Mouse (Mus musculus) MEL (cell line): Measurements from ENCODE around the gene Hp.

ENCODE experiments used
- BHLHE40 ChIP-seq: IDR thresholded peaks from 2 replicates; pipeline ENCODE4 v1.6.1; 2012; ENCODE audit warnings: low read depth, mild to moderate bottlenecking, inconsistent platforms, low read length, improper control_type of control experiment, borderline replicate concordance
- CTCF ChIP-seq, 3 experiments: IDR thresholded peaks in 2 of 3; conservative IDR thresholded peaks in 1 of 3; 2 replicates each; pipeline ENCODE4 v1.5.1; 2011 to 2012; ENCODE audit warnings: low read length in 3 of 3, low read depth in 2 of 3, mild to moderate bottlenecking in 2 of 3, improper control_type of control experiment in 1 of 3, inconsistent platforms in 1 of 3, mixed read lengths in 1 of 3, moderate library complexity in 1 of 3; ENCODE audit not compliant: control insufficient read depth in 1 of 3, insufficient read depth in 1 of 3, poor library complexity in 1 of 3, severe bottlenecking in 1 of 3
- E2F4 ChIP-seq: IDR thresholded peaks from 2 replicates; pipeline ENCODE4 v1.6.1; 2011; ENCODE audit warnings: low read depth, low read length, improper control_type of control experiment, borderline replicate concordance
- EP300 ChIP-seq, 2 experiments: IDR thresholded peaks; 2 replicates each; pipeline ENCODE4 v1.6.1; 2011; ENCODE audit warnings: improper control_type of control experiment in 2 of 2, low read length in 2 of 2, low read depth in 1 of 2, mild to moderate bottlenecking in 1 of 2
- ETS1 ChIP-seq: IDR thresholded peaks from 2 replicates; pipeline ENCODE4 v1.6.1; 2012; ENCODE audit warnings: low read depth, mild to moderate bottlenecking, inconsistent platforms, low read length, improper control_type of control experiment, moderate library complexity
- POLR2AphosphoS5 ChIP-seq: IDR thresholded peaks from 2 replicates; pipeline ENCODE4 v1.6.1; 2012; ENCODE audit warnings: low read depth, borderline replicate concordance, mild to moderate bottlenecking, inconsistent platforms, low read length, moderate library complexity, mixed read lengths
- TAL1 ChIP-seq: IDR thresholded peaks from 2 replicates; pipeline ENCODE4 v1.6.1; 2012; ENCODE audit warnings: mild to moderate bottlenecking, inconsistent platforms, low read length, moderate library complexity, mixed read lengths
- TCF12 ChIP-seq: IDR thresholded peaks from 2 replicates; pipeline ENCODE4 v1.6.1; 2014; ENCODE audit warnings: low read depth, mild to moderate bottlenecking, inconsistent platforms, low read length, improper control_type of control experiment, moderate library complexity
- UBTF ChIP-seq: IDR thresholded peaks from 2 replicates; pipeline ENCODE4 v1.6.1; 2012; ENCODE audit warnings: low read depth, mild to moderate bottlenecking, inconsistent platforms, low read length, improper control_type of control experiment, moderate library complexity, borderline replicate concordance; ENCODE audit not compliant: insufficient read depth
- USF1 ChIP-seq: IDR thresholded peaks from 2 replicates; pipeline ENCODE4 v1.6.1; 2014; ENCODE audit warnings: low read depth, mild to moderate bottlenecking, inconsistent platforms, low read length, improper control_type of control experiment, moderate library complexity

DNA sequence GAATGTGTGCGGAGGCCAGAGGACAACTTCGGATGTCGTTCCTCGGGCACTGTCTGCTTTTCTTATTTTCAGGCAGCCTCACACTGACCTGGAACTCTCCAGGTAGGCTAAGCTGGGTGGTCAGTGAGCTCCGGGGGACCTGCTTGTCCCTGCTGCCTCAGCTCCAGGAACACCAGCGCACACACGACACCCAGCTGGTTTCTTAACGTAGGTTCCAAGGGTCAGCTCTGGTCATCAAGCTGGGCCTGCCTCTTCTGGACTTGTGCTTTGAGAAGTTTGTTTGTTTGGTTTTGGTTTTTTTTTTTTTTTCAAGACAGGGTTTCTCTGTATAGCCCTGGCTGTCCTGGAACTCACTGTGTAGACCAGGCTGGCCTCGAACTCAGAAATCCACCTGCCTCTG is 11.9 kb upstream of the Hp start:
- no peak for TF ChIP-seq ETS1
- no peak for TF ChIP-seq TAL1
- no peak for TF ChIP-seq BHLHE40
- no peak for TF ChIP-seq CTCF (IDR thresholded peaks at IDR 0.05 in 2 of 3, conservative IDR thresholded peaks at IDR 0.05 in 1 of 3; ENCODE audit: control insufficient read depth in 1 of 3, insufficient read depth in 1 of 3, low read depth in 2 of 3, low read length in 3 of 3, poor library complexity in 1 of 3, severe bottlenecking in 1 of 3)
- no peak for TF ChIP-seq UBTF
- TF ChIP-seq E2F4, result no peak
- no peak for TF ChIP-seq POLR2AphosphoS5
- TF ChIP-seq USF1, result no peak
- TF ChIP-seq TCF12, result no peak
- TF ChIP-seq EP300 (IDR thresholded peaks at IDR 0.05; ENCODE audit: low read depth in 1 of 2, low read length in 2 of 2), result no peak
